Mouse (Mus musculus): ENCODE measurements around the gene Zbtb16. TPM values are rescaled to one million over a fixed set of nuclear protein-coding genes. Genes with fewer than 3 reads are reported as not detected.

Gene Zbtb16
- polyA plus RNA-seq, 1 experiment from 2014 or later, result 6.6 TPM

DNA sequence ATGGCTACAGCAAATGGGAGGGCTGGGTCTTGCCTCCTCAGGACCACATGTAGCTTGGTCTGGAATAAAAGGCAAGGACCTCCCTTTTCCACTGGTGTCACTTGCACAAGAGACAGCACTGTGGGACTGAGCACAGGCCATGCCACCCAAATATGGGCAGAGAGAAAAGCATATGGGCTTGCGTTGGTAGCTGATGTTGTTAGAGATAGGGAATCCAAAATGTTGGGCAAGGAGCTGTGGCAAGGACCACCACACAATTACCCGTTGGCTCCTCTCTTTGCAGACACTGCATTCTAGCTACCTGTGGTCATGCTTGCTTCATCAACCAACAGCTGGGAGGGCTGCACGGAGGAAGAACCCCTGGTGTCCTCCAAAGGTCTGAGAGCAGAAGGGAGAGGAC is 169.3 kb downstream of the Zbtb16 start:
- H3K4me1 ChIP-seq (replicated peaks; ENCODE audit: control insufficient read depth, insufficient read depth, low read length), result peaks cover 14% of the 10 kb centered on the region
- DNase-seq (ENCODE audit: low spot score) (no peak), ATAC-seq (replicated peaks; ENCODE audit: low FRiP score) (no peak)
- no peak overlapping the region for H3K27ac ChIP-seq (ENCODE audit: low read depth, low read length)
- no peak overlapping the region for H3K9ac ChIP-seq (ENCODE audit: low read length)
- H3K27me3 ChIP-seq (ENCODE audit: control insufficient read depth, insufficient read depth, low read length), result no peaks in the 10 kb centered on the region
- no peaks in the 10 kb centered on the region for H3K9me3 ChIP-seq (ENCODE audit: control insufficient read depth, low read length)
- no peak overlapping the region for H3K4me3 ChIP-seq (ENCODE audit: low read depth, low read length)
- WGBS, result 93% methylated on average over 3 of the region's 3 CpGs
- H3K36me3 ChIP-seq (ENCODE audit: control insufficient read depth, insufficient read depth, low read length), result no peaks in the 10 kb centered on the region
- H3K4me2 ChIP-seq (ENCODE audit: low read depth, low read length, severe bottlenecking), result no peak overlapping the region

GRCm38 (mm10) chr9:48663052-48663433 is 173.0 kb downstream of the Zbtb16 start:
- WGBS, result 23% methylated on average over 13 of the region's 13 CpGs

GRCm38 (mm10) chr9:48662361-48663051 is 173.5 kb downstream of the Zbtb16 start:
- ATAC-seq (replicated peaks; ENCODE audit: low FRiP score) (peak; percentile 58), DNase-seq (ENCODE audit: low spot score) (no peak)
- Histone ChIP-seq H3K36me3 (ENCODE audit: control insufficient read depth, insufficient read depth, low read length) (no peaks in the 10 kb centered on the region), H3K9ac (ENCODE audit: low read length) (no peak overlapping the region), H3K27me3 (ENCODE audit: control insufficient read depth, insufficient read depth, low read length) (no peaks in the 10 kb centered on the region), H3K27ac (ENCODE audit: low read depth, low read length) (peak overlapping the region; percentile 1; the same call in 1 of the 2 replicates), H3K4me3 (ENCODE audit: low read depth, low read length) (no peak overlapping the region), H3K4me2 (ENCODE audit: low read depth, low read length, severe bottlenecking) (peak overlapping the region; percentile 18; the same call in 1 of the 2 replicates), H3K9me3 (ENCODE audit: control insufficient read depth, low read length) (peaks cover 2% of the 10 kb centered on the region; the same call in 1 of the 2 replicates), H3K4me1 (replicated peaks; ENCODE audit: control insufficient read depth, insufficient read depth, low read length) (peaks cover 19% of the 10 kb centered on the region)
- WGBS, result 23% methylated on average over 15 of the region's 15 CpGs

More at GRCm38 (mm10) chr9:48663052-48663433, 173.0 kb downstream of the Zbtb16 start:
- Histone ChIP-seq H3K9ac (ENCODE audit: low read length) (no peak overlapping the region), H3K4me2 (ENCODE audit: low read depth, low read length, severe bottlenecking) (peak overlapping the region; percentile 18; the same call in 1 of the 2 replicates), H3K9me3 (ENCODE audit: control insufficient read depth, low read length) (peaks cover 2% of the 10 kb centered on the region; the same call in 1 of the 2 replicates), H3K27ac (ENCODE audit: low read depth, low read length) (peak overlapping the region; percentile 1; the same call in 1 of the 2 replicates), H3K4me3 (ENCODE audit: low read depth, low read length) (no peak overlapping the region), H3K4me1 (replicated peaks; ENCODE audit: control insufficient read depth, insufficient read depth, low read length) (peaks cover 19% of the 10 kb centered on the region), H3K36me3 (ENCODE audit: control insufficient read depth, insufficient read depth, low read length) (no peaks in the 10 kb centered on the region), H3K27me3 (ENCODE audit: control insufficient read depth, insufficient read depth, low read length) (no peaks in the 10 kb centered on the region)
- DNase-seq (ENCODE audit: low spot score), result no peak
- peak; percentile 71 for ATAC-seq (replicated peaks; ENCODE audit: low FRiP score)

GRCm38 (mm10) chr9:48661225-48662023 is 174.6 kb downstream of the Zbtb16 start:
- Histone ChIP-seq H3K4me3 (ENCODE audit: low read depth, low read length) (no peak overlapping the region), H3K36me3 (ENCODE audit: control insufficient read depth, insufficient read depth, low read length) (no peaks in the 10 kb centered on the region), H3K4me2 (ENCODE audit: low read depth, low read length, severe bottlenecking) (no peak overlapping the region), H3K27ac (ENCODE audit: low read depth, low read length) (no peak overlapping the region), H3K27me3 (ENCODE audit: control insufficient read depth, insufficient read depth, low read length) (no peaks in the 10 kb centered on the region), H3K4me1 (replicated peaks; ENCODE audit: control insufficient read depth, insufficient read depth, low read length) (peaks cover 19% of the 10 kb centered on the region), H3K9ac (ENCODE audit: low read length) (no peak overlapping the region), H3K9me3 (ENCODE audit: control insufficient read depth, low read length) (peaks cover 2% of the 10 kb centered on the region; the same call in 1 of the 2 replicates)
- no peak for DNase-seq (ENCODE audit: low spot score)
- ATAC-seq (replicated peaks; ENCODE audit: low FRiP score), result 0 out of 2 replicates have a peak, but pooled peaks have one; percentile 53
- WGBS, result 76% methylated on average over 9 of the region's 9 CpGs

- no peak for DNase-seq (ENCODE audit: low spot score)
- Histone ChIP-seq H3K9me3 (ENCODE audit: control insufficient read depth, low read length) (peaks cover 2% of the 10 kb centered on the region; the same call in 1 of the 2 replicates), H3K4me1 (replicated peaks; ENCODE audit: control insufficient read depth, insufficient read depth, low read length) (peaks cover 6% of the 10 kb centered on the region), H3K4me3 (ENCODE audit: low read depth, low read length) (no peak overlapping the region), H3K4me2 (ENCODE audit: low read depth, low read length, severe bottlenecking) (no peak overlapping the region), H3K36me3 (ENCODE audit: control insufficient read depth, insufficient read depth, low read length) (no peaks in the 10 kb centered on the region), H3K27me3 (ENCODE audit: control insufficient read depth, insufficient read depth, low read length) (no peaks in the 10 kb centered on the region; the same call in 1 of the 2 replicates), H3K27ac (ENCODE audit: low read depth, low read length) (no peak overlapping the region), H3K9ac (ENCODE audit: low read length) (no peak overlapping the region)
- WGBS, result 36% methylated on average over 5 of the region's 5 CpGs
- ATAC-seq (replicated peaks; ENCODE audit: low FRiP score), result no peak
Observed at GRCm38 (mm10) chr9:48655525-48656169, 180.4 kb downstream of the Zbtb16 start.

DNA sequence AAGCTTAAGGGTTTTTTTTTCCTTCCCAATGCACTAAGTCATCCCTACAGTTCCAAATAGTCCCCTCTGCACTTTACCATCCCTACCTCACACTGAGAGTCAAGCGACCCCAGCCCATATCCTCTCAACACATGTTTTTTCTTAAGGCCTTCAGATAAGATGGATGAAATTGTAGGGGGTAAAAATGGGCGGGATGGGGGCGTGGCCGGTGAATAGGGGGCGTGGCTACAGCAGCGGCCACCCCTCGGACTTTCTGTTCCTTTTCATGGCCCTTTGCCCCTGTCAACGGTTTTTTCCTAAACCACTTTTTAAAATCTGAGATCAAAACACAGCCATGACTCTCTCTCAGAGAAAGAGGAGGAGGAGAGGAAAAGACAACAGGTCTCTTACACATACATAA is 181.3 kb downstream of the Zbtb16 start:
- H3K4me1 ChIP-seq (replicated peaks; ENCODE audit: control insufficient read depth, insufficient read depth, low read length), result peaks cover 15% of the 10 kb centered on the region
- 11% methylated on average over 8 of the region's 8 CpGs for WGBS
- no peak overlapping the region for H3K9ac ChIP-seq (ENCODE audit: low read length)
- DNase-seq (ENCODE audit: low spot score) (no peak), ATAC-seq (replicated peaks; ENCODE audit: low FRiP score) (no peak)
- H3K27me3 ChIP-seq (ENCODE audit: control insufficient read depth, insufficient read depth, low read length), result no peaks in the 10 kb centered on the region; the same call in 1 of the 2 replicates
- H3K4me3 ChIP-seq (ENCODE audit: low read depth, low read length), result no peak overlapping the region
- no peaks in the 10 kb centered on the region for H3K36me3 ChIP-seq (ENCODE audit: control insufficient read depth, insufficient read depth, low read length)
- H3K9me3 ChIP-seq (ENCODE audit: control insufficient read depth, low read length), result peaks cover 2% of the 10 kb centered on the region; the same call in 1 of the 2 replicates
- H3K27ac ChIP-seq (ENCODE audit: low read depth, low read length), result no peak overlapping the region
- no peak overlapping the region for H3K4me2 ChIP-seq (ENCODE audit: low read depth, low read length, severe bottlenecking)

GRCm38 (mm10) chr9:48653399-48654070 is 182.5 kb downstream of the Zbtb16 start:
- Histone ChIP-seq H3K27ac (ENCODE audit: low read depth, low read length) (no peak overlapping the region), H3K4me3 (ENCODE audit: low read depth, low read length) (no peak overlapping the region), H3K9me3 (ENCODE audit: control insufficient read depth, low read length) (no peaks in the 10 kb centered on the region), H3K4me2 (ENCODE audit: low read depth, low read length, severe bottlenecking) (no peak overlapping the region), H3K9ac (ENCODE audit: low read length) (no peak overlapping the region), H3K27me3 (ENCODE audit: control insufficient read depth, insufficient read depth, low read length) (no peaks in the 10 kb centered on the region; the same call in 1 of the 2 replicates), H3K36me3 (ENCODE audit: control insufficient read depth, insufficient read depth, low read length) (no peaks in the 10 kb centered on the region), H3K4me1 (replicated peaks; ENCODE audit: control insufficient read depth, insufficient read depth, low read length) (peaks cover 22% of the 10 kb centered on the region)
- DNase-seq (ENCODE audit: low spot score) (no peak), ATAC-seq (replicated peaks; ENCODE audit: low FRiP score) (no peak)
- WGBS, result 52% methylated on average over 7 of the region's 7 CpGs

DNA sequence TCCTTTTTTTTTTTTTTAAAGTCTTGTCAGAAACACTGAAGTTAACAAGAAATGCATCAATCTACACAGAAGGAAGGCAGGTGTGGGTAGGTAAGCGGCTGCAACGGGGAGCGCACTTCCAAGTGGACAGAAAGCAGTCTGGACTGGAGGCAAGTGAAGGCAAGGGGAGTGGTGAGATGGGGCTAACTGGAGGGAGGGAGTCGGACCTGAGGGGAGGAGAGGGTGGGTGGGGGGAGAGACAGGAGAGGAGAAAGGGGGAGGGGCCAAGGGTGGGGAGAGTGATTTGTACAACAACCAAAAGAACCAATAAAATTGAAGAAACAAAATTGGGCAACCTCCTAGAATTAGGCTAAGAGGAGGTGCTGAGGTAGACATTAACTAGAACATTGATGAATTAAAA is 184.0 kb downstream of the Zbtb16 start:
- Histone ChIP-seq H3K27me3 (ENCODE audit: control insufficient read depth, insufficient read depth, low read length) (no peaks in the 10 kb centered on the region; the same call in 1 of the 2 replicates), H3K4me3 (ENCODE audit: low read depth, low read length) (no peak overlapping the region), H3K9me3 (ENCODE audit: control insufficient read depth, low read length) (no peaks in the 10 kb centered on the region), H3K4me2 (ENCODE audit: low read depth, low read length, severe bottlenecking) (no peak overlapping the region), H3K4me1 (replicated peaks; ENCODE audit: control insufficient read depth, insufficient read depth, low read length) (peaks cover 34% of the 10 kb centered on the region), H3K36me3 (ENCODE audit: control insufficient read depth, insufficient read depth, low read length) (no peaks in the 10 kb centered on the region), H3K9ac (ENCODE audit: low read length) (no peak overlapping the region), H3K27ac (ENCODE audit: low read depth, low read length) (no peak overlapping the region)
- WGBS, result 28% methylated on average over 4 of the region's 4 CpGs
- ATAC-seq (replicated peaks; ENCODE audit: low FRiP score) (no peak), DNase-seq (ENCODE audit: low spot score) (peak; percentile 50)

Data from forebrain, embryonic 11.5 days (tissue).